Mouse (Mus musculus) midbrain, embryonic 16.5 days (tissue): ENCODE measurements around the gene Abcc1. TPM values are rescaled to one million over a fixed set of nuclear protein-coding genes. Genes with fewer than 3 reads are reported as not detected.

Experiments
- ATAC-seq: fragments of 200-750 bp; cut with Nextera tagmentation; 2 replicates; pipeline ENCODE4 v1.8.0; 2017; ENCODE audit warnings: moderate TSS enrichment
- H3K27ac ChIP-seq: fragments of 300-500 bp; sonication (generic); 2 replicates; pipeline ENCODE4 v1.5.1; 2014; ENCODE audit warnings: mild to moderate bottlenecking, low read length, mixed read lengths
- H3K27me3 ChIP-seq: fragments of 300-500 bp; sonication (generic); 2 replicates; pipeline ENCODE4 v1.6.1; 2014; ENCODE audit warnings: low read depth, low read length, mixed read lengths; ENCODE audit not compliant: control insufficient read depth, insufficient read depth
- H3K36me3 ChIP-seq: fragments of 300-500 bp; sonication (generic); 2 replicates; pipeline ENCODE4 v1.6.1; 2014; ENCODE audit warnings: mild to moderate bottlenecking, low read length, moderate library complexity, mixed read lengths; ENCODE audit not compliant: control insufficient read depth, insufficient read depth
- H3K4me1 ChIP-seq: fragments of 300-500 bp; sonication (generic); 2 replicates; pipeline ENCODE4 v1.6.1; 2014; ENCODE audit warnings: mild to moderate bottlenecking, low read length, mixed read lengths; ENCODE audit not compliant: control insufficient read depth, insufficient read depth
- H3K4me2 ChIP-seq: fragments of 300-500 bp; sonication (generic); 2 replicates; pipeline ENCODE4 v1.6.1; 2014; ENCODE audit warnings: mild to moderate bottlenecking, low read length, mixed read lengths
- H3K4me3 ChIP-seq: fragments of 300-500 bp; sonication (generic); 2 replicates; pipeline ENCODE4 v1.5.1; 2014; ENCODE audit warnings: low read depth, mild to moderate bottlenecking, low read length, moderate library complexity, mixed read lengths
- H3K9ac ChIP-seq: fragments of 300-500 bp; sonication (generic); 2 replicates; pipeline ENCODE4 v1.6.1; 2014; ENCODE audit warnings: low read depth, low read length, mixed read lengths
- H3K9me3 ChIP-seq: fragments of 300-500 bp; sonication (generic); replicated peaks from 2 replicates; pipeline ENCODE4 v1.6.1; 2014; ENCODE audit warnings: mild to moderate bottlenecking, low read length, mixed read lengths; ENCODE audit not compliant: control insufficient read depth, poor library complexity, severe bottlenecking
- WGBS: fragments of 180-500 bp; shearing (Covaris S2); extraction: QIAGEN DNeasy Blood & Tissue Kit; methylation state at CpG from one replicate; pipeline ENCODE4 v1.1.7; 2014; 5-methylcytosine and 5-hydroxymethylcytosine counted together
- polyA plus RNA-seq: library from polyadenylated mRNA; unstranded; fragments of >200 nt; fragmentation: Nextera tagmentation; extraction: Ambion mirVana; gene quantifications from 2 replicates; pipeline ENCODE4 v1.2.1, GENCODE M21; 2015

Gene Abcc1
- polyA plus RNA-seq, 1 experiment from 2014 or later: 9.3 TPM

DNA sequence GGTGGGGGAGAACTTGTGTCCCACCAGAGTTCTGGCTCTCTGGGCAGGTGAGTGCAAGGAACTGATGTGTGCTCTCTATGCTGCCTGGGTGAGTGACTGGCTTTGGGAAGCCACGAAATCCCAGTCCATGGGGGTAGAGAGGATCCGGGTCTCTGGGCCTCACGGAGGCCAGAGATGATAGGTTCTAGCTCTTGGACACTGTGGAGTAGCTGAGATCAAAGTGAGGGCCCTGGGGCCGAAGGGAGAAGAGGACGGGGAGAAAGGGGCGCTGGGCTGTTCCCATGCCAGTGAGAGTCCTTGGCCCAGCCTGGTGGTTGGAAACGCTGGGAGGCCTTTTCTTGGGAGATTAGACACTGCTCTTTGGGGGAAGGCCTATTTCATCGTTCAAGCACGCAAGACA, 53.8 kb downstream of the Abcc1 start:
- Histone ChIP-seq H3K9me3 (no peaks in the 10 kb centered on the region), H3K27me3 (no peaks in the 10 kb centered on the region), H3K36me3 (peaks cover 3% of the 10 kb centered on the region; the same call in 1 of the 2 replicates), H3K4me2 (no peak overlapping the region), H3K27ac (no peak overlapping the region), H3K9ac (no peak overlapping the region), H3K4me1 (no peaks in the 10 kb centered on the region), H3K4me3 (no peak overlapping the region)
- ATAC-seq: no peak
- WGBS: 86% methylated on average over 9 of the region's 9 CpGs

DNA sequence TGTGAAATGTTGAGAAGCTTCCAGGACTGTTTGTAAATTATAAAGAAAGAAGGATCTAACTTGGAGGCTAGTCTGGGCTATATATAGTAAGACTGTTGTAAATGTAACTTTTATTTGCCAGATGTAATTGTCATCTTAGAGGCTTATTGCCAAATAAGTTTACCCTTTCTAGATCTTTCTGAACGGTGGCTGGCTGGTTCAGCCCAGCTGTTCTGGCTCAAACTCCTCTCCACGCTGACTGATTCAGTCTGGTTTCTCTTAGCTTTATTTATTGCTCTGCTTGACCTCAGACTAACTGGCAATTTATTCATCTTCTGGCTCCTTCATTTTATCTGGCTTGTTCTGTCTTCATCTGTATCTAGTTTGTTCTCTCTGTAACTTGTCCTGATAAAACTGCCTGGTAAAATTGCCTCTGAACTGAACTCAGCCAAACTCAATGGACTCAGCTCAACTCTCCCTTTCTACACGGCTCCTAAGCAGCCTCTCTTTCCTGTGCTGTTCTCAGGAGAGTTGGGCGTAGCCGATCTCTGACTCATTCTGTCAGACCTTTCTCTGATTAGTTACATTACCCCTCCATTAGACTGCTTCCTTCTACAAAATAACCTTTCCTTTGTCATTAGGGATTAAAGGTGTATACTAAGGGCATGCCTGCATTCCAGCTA, 55.7 kb downstream of the Abcc1 start:
- Histone ChIP-seq H3K9ac (no peak overlapping the region), H3K4me3 (no peak overlapping the region), H3K4me2 (no peak overlapping the region), H3K9me3 (no peaks in the 10 kb centered on the region), H3K36me3 (no peaks in the 10 kb centered on the region), H3K27me3 (no peaks in the 10 kb centered on the region), H3K27ac (no peak overlapping the region), H3K4me1 (no peaks in the 10 kb centered on the region)
- 90% methylated on average over 5 of the region's 5 CpGs for WGBS
- ATAC-seq: no peak

DNA sequence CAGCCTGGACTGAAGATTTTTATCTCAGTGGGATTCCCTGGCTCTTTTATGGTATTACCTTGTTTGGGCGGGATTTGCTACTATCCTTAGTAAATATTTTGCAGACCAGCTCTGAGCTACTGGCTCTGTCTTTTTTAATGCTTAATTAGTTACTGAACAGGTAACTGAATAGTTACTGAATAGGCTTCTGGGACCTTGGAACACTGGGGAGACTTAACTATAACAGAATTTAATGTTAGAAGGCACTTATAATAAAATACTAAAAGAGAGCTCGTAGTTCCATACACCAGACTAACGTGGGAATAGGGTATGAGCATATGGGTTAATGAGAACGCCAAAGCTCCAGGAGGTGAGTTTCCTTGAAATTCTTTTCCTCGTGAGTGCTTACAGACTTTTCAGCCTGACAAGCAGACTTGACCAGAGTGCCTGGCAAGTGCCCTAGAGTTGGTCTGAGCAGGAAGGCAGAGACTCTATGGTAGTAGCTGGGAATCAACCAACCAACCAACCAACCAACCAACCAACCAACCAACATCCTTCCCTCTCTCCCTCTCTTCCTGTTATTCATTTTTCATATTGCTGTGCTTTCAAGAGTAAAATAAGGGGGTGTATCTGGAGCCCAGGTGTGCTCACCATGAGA, 59.3 kb downstream of the Abcc1 start:
- no peak for ATAC-seq
- H3K4me2 ChIP-seq: no peak overlapping the region
- H3K27ac ChIP-seq: no peak overlapping the region
- H3K36me3 ChIP-seq: no peaks in the 10 kb centered on the region
- H3K4me3 ChIP-seq: no peak overlapping the region
- 91% methylated on average over 5 of the region's 5 CpGs for WGBS
- no peaks in the 10 kb centered on the region for H3K27me3 ChIP-seq
- no peak overlapping the region for H3K9ac ChIP-seq
- H3K4me1 ChIP-seq: no peaks in the 10 kb centered on the region
- H3K9me3 ChIP-seq: no peaks in the 10 kb centered on the region

DNA sequence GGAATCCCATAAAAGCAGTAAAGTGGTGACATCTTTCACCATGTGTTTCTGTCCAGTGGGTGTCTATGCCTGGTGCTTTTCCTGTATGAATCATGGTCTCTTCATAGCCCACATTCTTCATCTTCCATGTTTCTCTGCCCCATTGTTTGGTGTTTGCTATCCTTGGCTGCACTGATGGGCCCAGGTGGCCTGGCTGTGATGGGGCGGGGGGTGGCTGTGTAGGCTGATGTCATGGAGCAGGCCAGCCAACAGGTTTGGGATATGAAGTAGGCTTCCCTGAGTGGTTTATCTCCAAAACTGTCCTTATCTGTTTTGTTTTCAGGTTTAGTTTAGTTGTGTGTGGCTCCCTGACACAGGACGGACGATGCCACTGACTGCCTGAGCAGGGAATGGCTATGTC, 60.7 kb downstream of the Abcc1 start:
- Histone ChIP-seq H3K9ac (no peak overlapping the region), H3K27me3 (no peaks in the 10 kb centered on the region), H3K4me1 (no peaks in the 10 kb centered on the region), H3K4me2 (no peak overlapping the region), H3K36me3 (no peaks in the 10 kb centered on the region), H3K27ac (no peak overlapping the region), H3K9me3 (no peaks in the 10 kb centered on the region), H3K4me3 (no peak overlapping the region)
- WGBS: 91% methylated on average over 3 of the region's 3 CpGs
- ATAC-seq: no peak

DNA sequence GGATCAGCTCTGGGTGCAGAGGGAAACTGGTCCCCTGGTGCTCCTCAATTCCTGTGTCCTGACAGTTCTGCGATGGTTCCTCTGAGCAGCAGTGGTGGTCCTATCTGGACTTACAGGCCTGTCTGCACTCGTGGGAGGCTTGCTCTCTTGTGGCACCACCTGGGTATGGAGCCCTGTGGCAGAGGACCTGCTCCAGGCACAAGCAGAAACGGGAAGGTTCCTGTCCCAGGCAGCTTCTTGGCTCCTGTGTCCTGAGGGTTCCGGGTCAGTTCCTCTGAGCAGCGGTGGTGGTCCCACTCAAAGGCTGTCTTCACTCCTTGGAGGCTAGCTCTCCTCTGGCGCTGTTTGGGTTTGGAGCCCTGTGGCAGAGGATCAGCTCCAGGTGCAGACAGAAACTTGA, 68.0 kb downstream of the Abcc1 start:
- Histone ChIP-seq H3K4me2 (no peak overlapping the region), H3K4me3 (no peak overlapping the region), H3K9ac (no peak overlapping the region), H3K36me3 (no peaks in the 10 kb centered on the region), H3K9me3 (no peaks in the 10 kb centered on the region), H3K27ac (no peak overlapping the region), H3K4me1 (no peaks in the 10 kb centered on the region), H3K27me3 (no peaks in the 10 kb centered on the region)
- 87% methylated on average over 6 of the region's 6 CpGs for whole genome bisulfite sequencing
- no peak for ATAC-seq

DNA sequence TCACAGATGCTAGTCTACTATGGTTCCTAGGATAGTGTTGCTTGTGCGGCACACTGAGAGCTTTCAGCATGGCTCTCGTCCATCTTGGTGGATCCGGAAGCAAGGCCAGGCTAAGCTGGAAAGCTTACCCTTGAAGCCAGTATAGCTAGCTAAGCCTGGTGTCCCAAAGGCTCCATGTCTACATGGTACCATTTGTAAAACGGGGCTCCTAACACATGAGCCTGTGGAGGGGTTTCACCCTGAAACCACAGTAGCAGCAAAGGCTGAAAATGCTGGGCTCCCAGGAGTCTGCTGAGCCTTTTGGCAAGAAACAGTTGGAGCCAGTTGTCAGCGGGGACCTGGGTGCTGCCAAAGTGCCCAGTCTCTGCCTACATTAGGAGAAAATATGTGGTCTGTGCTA, 71.6 kb downstream of the Abcc1 start:
- Histone ChIP-seq H3K9me3 (no peaks in the 10 kb centered on the region), H3K27ac (no peak overlapping the region), H3K36me3 (no peaks in the 10 kb centered on the region), H3K4me1 (no peaks in the 10 kb centered on the region), H3K9ac (no peak overlapping the region), H3K4me3 (no peak overlapping the region), H3K4me2 (no peak overlapping the region), H3K27me3 (no peaks in the 10 kb centered on the region)
- whole genome bisulfite sequencing: 94% methylated on average over 5 of the region's 5 CpGs
- no peak for ATAC-seq

DNA sequence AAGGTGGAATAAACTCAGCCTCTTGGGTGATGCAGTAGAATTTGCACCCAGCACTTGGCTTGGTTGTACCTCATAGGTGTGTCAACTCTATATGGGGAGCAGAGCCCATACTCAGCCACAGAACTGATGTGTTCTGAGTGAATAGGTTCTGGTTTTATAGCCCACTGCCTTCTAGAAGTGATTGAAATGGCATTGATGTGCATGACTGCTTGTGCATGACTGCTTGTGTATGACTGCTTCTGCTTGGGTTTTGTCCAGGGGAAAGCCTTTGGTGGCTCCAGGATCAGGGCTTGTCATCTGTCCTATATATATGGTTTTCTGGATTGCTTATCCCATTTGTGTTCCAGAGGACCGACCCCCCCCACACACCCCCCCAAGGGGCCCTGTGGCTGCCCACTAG, 74.2 kb downstream of the Abcc1 start:
- no peak overlapping the region for H3K9ac ChIP-seq
- no peak overlapping the region for H3K4me2 ChIP-seq
- peaks cover 4% of the 10 kb centered on the region; the same call in 1 of the 2 replicates for H3K36me3 ChIP-seq
- no peak overlapping the region for H3K27ac ChIP-seq
- WGBS: 79% methylated on average over 1 of the region's 1 CpGs
- H3K4me3 ChIP-seq: no peak overlapping the region
- H3K9me3 ChIP-seq: no peaks in the 10 kb centered on the region
- ATAC-seq: no peak
- H3K27me3 ChIP-seq: no peaks in the 10 kb centered on the region
- no peaks in the 10 kb centered on the region for H3K4me1 ChIP-seq

DNA sequence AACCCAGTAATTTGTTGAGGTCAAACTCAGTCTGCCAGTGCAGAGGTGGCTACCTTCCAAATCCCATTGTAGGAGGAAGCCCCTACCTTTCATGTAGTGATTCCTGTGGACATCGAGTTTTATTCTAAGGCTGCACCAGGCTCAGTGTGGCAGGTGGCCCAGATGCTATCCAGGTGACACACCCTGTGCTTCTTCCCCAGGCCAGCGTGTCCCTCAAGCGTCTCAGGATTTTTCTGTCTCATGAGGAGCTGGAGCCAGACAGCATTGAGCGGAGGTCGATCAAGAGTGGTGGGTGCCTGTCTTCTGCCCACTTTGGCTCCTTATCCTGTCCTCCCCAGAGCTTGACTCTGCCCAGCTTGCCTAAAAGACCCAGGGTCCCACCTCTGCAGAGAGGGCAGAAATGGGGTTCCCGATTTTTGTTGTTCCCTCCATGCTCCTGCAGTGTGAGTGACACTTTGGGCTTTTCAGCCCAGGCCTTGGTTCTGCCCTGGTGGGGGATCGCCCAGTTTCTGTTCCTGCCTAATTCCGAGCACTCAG, 76.2 kb downstream of the Abcc1 start:
- no peaks in the 10 kb centered on the region for H3K4me1 ChIP-seq
- peaks cover 4% of the 10 kb centered on the region; the same call in 1 of the 2 replicates for H3K36me3 ChIP-seq
- 95% methylated on average over 8 of the region's 8 CpGs for WGBS
- no peaks in the 10 kb centered on the region for H3K27me3 ChIP-seq
- H3K9ac ChIP-seq: no peak overlapping the region
- H3K4me3 ChIP-seq: no peak overlapping the region
- H3K27ac ChIP-seq: no peak overlapping the region
- no peak overlapping the region for H3K4me2 ChIP-seq
- ATAC-seq: no peak
- no peaks in the 10 kb centered on the region for H3K9me3 ChIP-seq

DNA sequence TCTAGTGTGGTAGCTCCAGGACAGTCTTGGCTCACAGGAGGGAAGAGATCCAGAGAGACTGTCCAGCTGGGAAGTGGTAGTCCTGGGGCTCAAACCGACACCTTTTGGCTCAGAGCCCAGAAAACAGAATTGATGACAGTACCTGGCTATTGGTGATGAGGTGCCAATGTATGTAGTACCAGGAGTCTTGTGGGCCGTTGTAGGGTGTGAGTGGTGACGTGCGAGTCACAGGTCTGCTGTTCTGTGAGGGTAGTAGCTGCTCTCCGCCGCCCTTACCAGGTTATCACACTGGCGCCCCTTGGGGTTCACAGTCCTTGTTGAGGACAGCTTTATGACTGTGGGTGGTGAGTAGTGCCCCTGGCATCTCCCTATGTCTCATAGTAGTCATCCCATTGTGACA, 77.2 kb downstream of the Abcc1 start:
- no peak for ATAC-seq
- Histone ChIP-seq H3K9me3 (no peaks in the 10 kb centered on the region), H3K4me1 (no peaks in the 10 kb centered on the region), H3K9ac (no peak overlapping the region), H3K27me3 (no peaks in the 10 kb centered on the region), H3K4me3 (no peak overlapping the region), H3K36me3 (peaks cover 8% of the 10 kb centered on the region; the same call in 1 of the 2 replicates), H3K27ac (no peak overlapping the region), H3K4me2 (no peak overlapping the region)
- 98% methylated on average over 7 of the region's 7 CpGs for WGBS
